Mouse (Mus musculus): ENCODE results near the gene Cirbp. TPM values are rescaled to one million over a fixed set of nuclear protein-coding genes. Genes with fewer than 3 reads are reported as not detected.

Gene Cirbp
- polyA plus RNA-seq, 1 experiment from 2014 or later = 295 TPM

GRCm38 (mm10) chr10:80135641-80136040 lies 30.1 kb upstream of the Cirbp start:
- Histone ChIP-seq H3K4me2 (ENCODE audit: low read length) (no peak overlapping the region), H3K36me3 (ENCODE audit: control insufficient read depth, insufficient read depth, low read length) (peaks cover 58% of the 10 kb centered on the region), H3K9me3 (ENCODE audit: control insufficient read depth, low read length) (no peaks in the 10 kb centered on the region), H3K4me3 (replicated peaks; ENCODE audit: low read depth, low read length) (no peak overlapping the region), H3K9ac (replicated peaks; ENCODE audit: low read length) (no peak overlapping the region; the same call in 1 of the 2 replicates), H3K4me1 (ENCODE audit: control insufficient read depth, insufficient read depth, low read length) (peaks cover 36% of the 10 kb centered on the region), H3K27me3 (ENCODE audit: control insufficient read depth, insufficient read depth, low read length) (no peaks in the 10 kb centered on the region; the same call in 1 of the 2 replicates), H3K27ac (replicated peaks; ENCODE audit: low read depth, low read length) (no peak overlapping the region)
- DNase-seq = no peak
- 86% methylated on average over 1 of the region's 1 CpGs for WGBS
- no peak for ATAC-seq (ENCODE audit: low FRiP score, low TSS enrichment)

GRCm38 (mm10) chr10:80136179-80136951 lies 29.4 kb upstream of the Cirbp start:
- peaks cover 50% of the 10 kb centered on the region for H3K36me3 ChIP-seq (ENCODE audit: control insufficient read depth, insufficient read depth, low read length)
- H3K4me1 ChIP-seq (ENCODE audit: control insufficient read depth, insufficient read depth, low read length) = peaks cover 40% of the 10 kb centered on the region
- peak; percentile 0 for DNase-seq
- ATAC-seq (ENCODE audit: low FRiP score, low TSS enrichment) = no peak
- H3K27me3 ChIP-seq (ENCODE audit: control insufficient read depth, insufficient read depth, low read length) = no peaks in the 10 kb centered on the region; the same call in 1 of the 2 replicates
- H3K9me3 ChIP-seq (ENCODE audit: control insufficient read depth, low read length) = no peaks in the 10 kb centered on the region
- WGBS = 16% methylated on average over 42 of the region's 49 CpGs
- H3K9ac ChIP-seq (replicated peaks; ENCODE audit: low read length) = peak overlapping the region; percentile 93; the same call in 1 of the 2 replicates
- peak overlapping the region; percentile 80 for H3K4me3 ChIP-seq (replicated peaks; ENCODE audit: low read depth, low read length)
- H3K27ac ChIP-seq (replicated peaks; ENCODE audit: low read depth, low read length) = peak overlapping the region; percentile 94
- H3K4me2 ChIP-seq (ENCODE audit: low read length) = peak overlapping the region; percentile 93

- H3K4me1 ChIP-seq (ENCODE audit: control insufficient read depth, insufficient read depth, low read length) = peaks cover 33% of the 10 kb centered on the region
- peak overlapping the region; percentile 93 for H3K9ac ChIP-seq (replicated peaks; ENCODE audit: low read length)
- peaks cover 43% of the 10 kb centered on the region for H3K36me3 ChIP-seq (ENCODE audit: control insufficient read depth, insufficient read depth, low read length)
- H3K9me3 ChIP-seq (ENCODE audit: control insufficient read depth, low read length) = no peaks in the 10 kb centered on the region
- H3K27me3 ChIP-seq (ENCODE audit: control insufficient read depth, insufficient read depth, low read length) = no peaks in the 10 kb centered on the region; the same call in 1 of the 2 replicates
- DNase-seq (no peak), ATAC-seq (ENCODE audit: low FRiP score, low TSS enrichment) (no peak)
- peak overlapping the region; percentile 80 for H3K4me3 ChIP-seq (replicated peaks; ENCODE audit: low read depth, low read length)
- H3K4me2 ChIP-seq (ENCODE audit: low read length) = peak overlapping the region; percentile 93
- 3% methylated on average over 29 of the region's 29 CpGs for WGBS
- H3K27ac ChIP-seq (replicated peaks; ENCODE audit: low read depth, low read length) = peak overlapping the region; percentile 94
Observed at GRCm38 (mm10) chr10:80136952-80137625, 28.7 kb upstream of the Cirbp start.

- no peaks in the 10 kb centered on the region; the same call in 1 of the 2 replicates for H3K27me3 ChIP-seq (ENCODE audit: control insufficient read depth, insufficient read depth, low read length)
- WGBS = 2% methylated on average over 29 of the region's 33 CpGs
- peak overlapping the region; percentile 93 for H3K9ac ChIP-seq (replicated peaks; ENCODE audit: low read length)
- H3K4me3 ChIP-seq (replicated peaks; ENCODE audit: low read depth, low read length) = peak overlapping the region; percentile 80
- peak overlapping the region; percentile 94 for H3K27ac ChIP-seq (replicated peaks; ENCODE audit: low read depth, low read length)
- H3K4me2 ChIP-seq (ENCODE audit: low read length) = peak overlapping the region; percentile 93
- peaks cover 35% of the 10 kb centered on the region for H3K4me1 ChIP-seq (ENCODE audit: control insufficient read depth, insufficient read depth, low read length)
- H3K9me3 ChIP-seq (ENCODE audit: control insufficient read depth, low read length) = no peaks in the 10 kb centered on the region
- DNase-seq (peak; percentile 77), ATAC-seq (ENCODE audit: low FRiP score, low TSS enrichment) (no peak)
- peaks cover 35% of the 10 kb centered on the region for H3K36me3 ChIP-seq (ENCODE audit: control insufficient read depth, insufficient read depth, low read length)
Observed at GRCm38 (mm10) chr10:80137626-80138552, 27.9 kb upstream of the Cirbp start.

- ATAC-seq (ENCODE audit: low FRiP score, low TSS enrichment) = peak; percentile 11; the same call in 1 of the 2 replicates
Observed at GRCm38 (mm10) chr10:80138553-80139438, 27.0 kb upstream of the Cirbp start, which contains the start of gene Atp5d. Atp5d (plus strand) TSS chr10:80138632.

GRCm38 (mm10) chr10:80139439-80139775 lies 26.4 kb upstream of the Cirbp start:
- DNase-seq (no peak), ATAC-seq (ENCODE audit: low FRiP score, low TSS enrichment) (peak; percentile 15; the same call in 1 of the 2 replicates)
- peak overlapping the region; percentile 93 for H3K4me2 ChIP-seq (ENCODE audit: low read length)
- no peaks in the 10 kb centered on the region for H3K9me3 ChIP-seq (ENCODE audit: control insufficient read depth, low read length)
- peak overlapping the region; percentile 80 for H3K4me3 ChIP-seq (replicated peaks; ENCODE audit: low read depth, low read length)
- H3K27ac ChIP-seq (replicated peaks; ENCODE audit: low read depth, low read length) = peak overlapping the region; percentile 94
- peaks cover 38% of the 10 kb centered on the region for H3K4me1 ChIP-seq (ENCODE audit: control insufficient read depth, insufficient read depth, low read length)
- no peaks in the 10 kb centered on the region; the same call in 1 of the 2 replicates for H3K27me3 ChIP-seq (ENCODE audit: control insufficient read depth, insufficient read depth, low read length)
- H3K9ac ChIP-seq (replicated peaks; ENCODE audit: low read length) = peak overlapping the region; percentile 93
- WGBS = 2% methylated on average over 10 of the region's 10 CpGs
- peaks cover 31% of the 10 kb centered on the region for H3K36me3 ChIP-seq (ENCODE audit: control insufficient read depth, insufficient read depth, low read length)

More at GRCm38 (mm10) chr10:80138553-80139438, 27.0 kb upstream of the Cirbp start, which contains the start of gene Atp5d:
- peak within 1 kb of the TSS; percentile 80 for H3K4me3 ChIP-seq (replicated peaks; ENCODE audit: low read depth, low read length)
- H3K4me2 ChIP-seq (ENCODE audit: low read length) = peak within 1 kb of the TSS; percentile 93
- H3K36me3 ChIP-seq (ENCODE audit: control insufficient read depth, insufficient read depth, low read length) = peaks cover 31% of the 10 kb centered on the region
- peak within 1 kb of the TSS; percentile 94 for H3K27ac ChIP-seq (replicated peaks; ENCODE audit: low read depth, low read length)
- H3K9me3 ChIP-seq (ENCODE audit: control insufficient read depth, low read length) = no peaks in the 10 kb centered on the region
- peak within 1 kb of the TSS; percentile 93 for H3K9ac ChIP-seq (replicated peaks; ENCODE audit: low read length)
- H3K4me1 ChIP-seq (ENCODE audit: control insufficient read depth, insufficient read depth, low read length) = peaks cover 38% of the 10 kb centered on the region
- DNase-seq = peak; percentile 90
- H3K27me3 ChIP-seq (ENCODE audit: control insufficient read depth, insufficient read depth, low read length) = no peaks in the 10 kb centered on the region; the same call in 1 of the 2 replicates
- WGBS = under 1% methylated on average over 91 of the region's 94 CpGs

GRCm38 (mm10) chr10:80139975-80140665 lies 25.7 kb upstream of the Cirbp start:
- Histone ChIP-seq H3K27me3 (ENCODE audit: control insufficient read depth, insufficient read depth, low read length) (no peaks in the 10 kb centered on the region; the same call in 1 of the 2 replicates), H3K27ac (replicated peaks; ENCODE audit: low read depth, low read length) (peak overlapping the region; percentile 94; the same call in 1 of the 2 replicates), H3K9ac (replicated peaks; ENCODE audit: low read length) (no peak overlapping the region), H3K4me2 (ENCODE audit: low read length) (peak overlapping the region; percentile 93; the same call in 1 of the 2 replicates), H3K4me3 (replicated peaks; ENCODE audit: low read depth, low read length) (peak overlapping the region; percentile 80; the same call in 1 of the 2 replicates), H3K4me1 (ENCODE audit: control insufficient read depth, insufficient read depth, low read length) (peaks cover 38% of the 10 kb centered on the region), H3K9me3 (ENCODE audit: control insufficient read depth, low read length) (no peaks in the 10 kb centered on the region), H3K36me3 (ENCODE audit: control insufficient read depth, insufficient read depth, low read length) (peaks cover 31% of the 10 kb centered on the region)
- WGBS = 74% methylated on average over 11 of the region's 11 CpGs
- no peak for ATAC-seq (ENCODE audit: low FRiP score, low TSS enrichment)
- DNase-seq = no peak
